Mouse (Mus musculus) adrenal gland, postnatal 4 days (tissue): ENCODE data around the gene Plcb4. TPM values are rescaled to one million over a fixed set of nuclear protein-coding genes. Genes with fewer than 3 reads are reported as not detected.
A peak's percentile ranks its signal among the peaks of the same experiment; 100 is the strongest.
"Not testable (repeated sequence)": the region's sequence is repeated elsewhere in the genome, so short reads cannot be mapped to it uniquely, and the experiment has no call there.

Source experiments
- DNase-seq, 2 experiments: peaks; one replicate each; pipeline ENCODE4 v3.0.0; 2021 to 2022; ENCODE audit warnings: low spot score in 2 of 2, mixed read lengths in 2 of 2
- total RNA-seq, 2 experiments: library from RNA; stranded (reverse); gene quantifications; 2 replicates each; pipeline ENCODE4 v1.2.3; 2021

Plcb4 gene
- total RNA-seq, 2 experiments from 2014 or later: 55.1 to 60.8 TPM

DNA sequence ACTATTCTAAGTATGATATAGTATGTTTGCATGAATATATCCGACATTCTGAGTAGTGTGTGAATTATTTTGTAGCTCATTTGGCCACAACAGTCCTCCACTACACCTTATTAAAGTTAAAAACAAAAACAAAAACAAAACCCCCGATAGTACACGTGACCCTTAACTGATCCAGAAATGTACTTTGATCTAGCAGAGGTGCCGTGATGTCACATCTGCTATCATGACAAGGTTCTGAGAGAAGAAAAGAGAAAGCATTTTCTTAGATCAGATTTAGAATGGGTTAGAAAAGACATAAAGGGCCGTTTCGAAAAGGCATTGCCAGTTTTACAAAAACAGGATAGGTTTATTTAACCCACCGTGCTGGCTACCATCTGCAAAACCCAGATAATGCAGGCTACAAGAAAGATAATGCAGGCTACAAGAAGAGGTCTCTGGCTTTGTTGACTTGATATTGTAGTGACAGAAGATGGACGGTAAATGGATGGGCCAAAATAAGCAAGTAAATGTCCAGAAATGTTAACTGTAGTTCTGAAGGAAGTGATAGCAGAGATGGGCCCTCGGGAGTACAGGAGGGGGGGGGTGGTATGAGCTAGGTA lies 227.4 kb downstream of the Plcb4 start:
- no peak for DNase-seq

DNA sequence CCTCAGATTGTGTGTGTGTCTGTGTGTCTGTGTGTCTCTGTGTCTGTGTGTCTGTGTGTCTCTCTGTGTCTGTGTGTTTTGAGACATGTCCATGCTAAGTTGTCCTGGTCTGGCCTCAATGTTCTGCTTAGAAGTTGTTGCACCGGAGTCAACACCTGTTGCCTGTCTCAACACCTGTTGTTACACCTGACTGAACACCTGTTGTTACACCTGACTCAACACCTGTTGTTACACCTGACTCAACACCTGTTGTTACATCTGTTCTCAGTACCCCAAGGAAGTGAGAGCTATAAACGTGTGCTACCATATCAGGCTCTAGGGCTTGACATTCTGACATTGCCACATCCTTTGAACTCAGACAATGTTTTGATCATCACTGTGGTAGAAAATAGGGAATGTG lies 229.0 kb downstream of the Plcb4 start:
- DNase-seq: no peak

DNA sequence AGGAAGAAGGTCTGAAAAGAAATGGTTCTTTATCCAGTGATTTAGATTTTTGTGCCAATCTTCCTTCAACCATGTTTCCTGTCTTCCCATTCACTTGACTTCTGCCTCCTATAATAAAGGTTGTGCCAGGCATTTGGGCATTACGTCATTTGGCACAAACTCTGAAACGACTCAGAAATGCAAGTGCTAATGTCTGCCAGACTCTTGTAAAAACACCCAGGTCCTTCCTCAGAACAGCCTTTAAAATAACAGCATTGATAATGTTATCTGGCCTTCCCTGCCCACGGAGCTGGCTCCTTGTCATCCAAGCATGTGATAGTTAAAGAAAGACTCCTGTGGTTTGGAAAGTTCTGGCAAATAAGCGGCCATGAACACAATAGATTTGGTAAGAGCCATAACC lies 229.4 kb downstream of the Plcb4 start:
- no peak for DNase-seq

DNA sequence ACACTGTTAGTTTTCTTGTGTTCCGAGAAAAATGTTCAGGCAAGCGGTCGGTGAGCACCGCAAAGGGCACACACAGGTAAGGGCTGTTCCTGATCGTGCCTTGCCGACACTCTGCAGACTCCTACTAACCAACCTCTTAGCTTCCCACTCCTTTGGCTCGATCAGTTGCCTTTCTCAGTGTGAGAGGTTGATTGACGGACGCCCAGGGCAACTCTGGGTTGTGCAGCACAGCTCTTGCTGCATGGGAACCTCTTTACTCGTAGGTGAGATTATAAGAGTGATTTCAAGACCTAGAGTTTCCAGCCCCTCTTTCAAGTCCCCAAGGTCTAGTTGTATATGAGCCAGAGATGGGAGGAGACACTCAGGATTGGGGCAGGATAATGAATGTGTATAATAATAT lies 230.0 kb downstream of the Plcb4 start:
- no peak for DNase-seq

DNA sequence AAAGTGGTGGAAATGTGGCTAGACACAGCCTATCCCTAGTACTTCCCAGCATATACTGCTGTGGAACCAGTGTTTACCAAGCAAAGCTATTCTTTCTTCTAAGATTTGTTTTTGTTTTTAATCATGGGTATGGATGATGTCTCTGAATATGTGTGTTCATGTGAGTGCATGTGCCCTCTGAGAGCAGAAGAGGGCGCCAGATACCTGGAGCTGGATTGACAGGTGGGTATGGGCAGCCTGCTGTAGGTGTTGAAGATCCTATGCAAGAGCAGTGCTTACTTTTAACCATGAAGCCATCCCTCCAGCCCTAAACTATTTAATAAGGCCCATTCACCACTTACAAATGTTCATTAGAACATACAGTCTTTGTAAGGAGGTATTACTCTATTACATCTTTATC lies 231.3 kb downstream of the Plcb4 start:
- DNase-seq: no peak

DNA sequence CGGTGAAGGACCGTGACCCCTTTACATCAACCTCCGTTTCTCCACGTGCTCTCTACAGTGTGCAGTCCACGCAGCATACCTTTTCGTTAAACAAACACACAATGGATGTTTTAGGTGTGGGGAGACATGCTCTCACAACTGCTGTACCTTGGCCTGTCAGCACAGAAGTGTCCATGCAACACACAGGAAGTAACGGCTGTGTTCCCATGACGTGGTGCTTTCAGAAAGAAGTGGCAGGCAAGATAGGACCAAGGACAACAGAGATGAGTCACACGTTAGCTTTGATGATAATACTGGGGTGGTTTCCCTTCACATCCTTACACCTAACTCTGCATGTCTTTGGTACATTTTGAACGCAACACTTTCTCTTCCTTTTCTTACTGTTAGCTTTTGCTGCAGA lies 232.3 kb downstream of the Plcb4 start:
- no peak for DNase-seq

DNA sequence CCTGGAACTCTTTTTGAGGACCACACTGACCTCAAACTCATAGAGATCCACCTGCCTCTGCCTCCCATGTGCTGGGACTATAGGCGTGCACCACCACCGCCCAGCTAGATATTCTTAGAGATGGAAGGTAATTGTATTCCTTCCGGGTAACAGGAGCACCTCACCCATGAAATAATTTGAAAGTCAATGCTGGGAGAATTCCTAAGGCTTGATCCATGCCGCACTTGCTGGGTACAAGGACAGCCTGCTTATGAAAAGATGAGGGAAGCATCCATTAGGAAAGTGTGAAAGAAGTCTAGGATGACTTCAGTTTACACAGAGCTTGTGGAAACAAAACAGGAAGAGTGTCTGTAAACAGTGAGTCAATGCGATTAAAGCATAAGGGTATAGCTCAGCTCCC lies 232.9 kb downstream of the Plcb4 start:
- no peak for DNase-seq

DNA sequence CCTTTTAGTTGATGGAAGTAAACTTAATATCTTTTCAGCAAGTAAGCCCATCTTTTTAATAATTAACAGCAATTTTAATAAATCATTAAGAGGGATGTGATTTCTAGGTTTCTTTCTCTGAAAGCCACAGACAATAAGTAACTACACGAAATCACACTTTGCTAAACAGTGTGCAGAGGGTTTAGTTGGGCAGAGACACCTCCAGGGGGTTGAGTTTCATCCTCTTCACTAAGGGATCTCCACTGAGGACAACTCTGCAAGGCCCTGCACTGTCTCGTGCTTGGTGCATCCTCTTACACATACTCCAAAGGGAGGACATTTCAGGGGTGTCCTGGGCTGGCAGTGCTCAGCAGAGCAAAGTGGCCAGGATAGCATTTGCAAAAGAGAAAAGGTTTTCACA lies 235.8 kb downstream of the Plcb4 start:
- DNase-seq: no peak

DNA sequence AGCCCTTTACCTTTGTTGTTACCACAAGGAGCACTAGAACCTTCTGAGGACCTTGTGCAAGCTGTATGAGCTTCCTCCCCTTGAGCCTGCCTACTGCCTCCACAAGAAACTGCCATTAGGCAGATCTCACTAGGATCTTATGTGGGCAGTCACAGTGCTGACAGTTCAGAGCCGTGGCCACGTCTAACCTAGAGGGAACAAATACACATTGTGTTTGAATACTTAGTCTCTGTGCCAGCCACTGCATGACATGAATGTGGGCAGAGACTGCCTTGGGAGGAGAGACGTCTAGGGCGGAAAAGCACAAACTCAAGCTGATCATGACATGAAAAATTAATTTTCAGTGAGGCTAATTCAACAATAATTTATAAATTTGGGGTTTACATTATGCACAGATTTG lies 239.2 kb downstream of the Plcb4 start:
- no peak for DNase-seq

DNA sequence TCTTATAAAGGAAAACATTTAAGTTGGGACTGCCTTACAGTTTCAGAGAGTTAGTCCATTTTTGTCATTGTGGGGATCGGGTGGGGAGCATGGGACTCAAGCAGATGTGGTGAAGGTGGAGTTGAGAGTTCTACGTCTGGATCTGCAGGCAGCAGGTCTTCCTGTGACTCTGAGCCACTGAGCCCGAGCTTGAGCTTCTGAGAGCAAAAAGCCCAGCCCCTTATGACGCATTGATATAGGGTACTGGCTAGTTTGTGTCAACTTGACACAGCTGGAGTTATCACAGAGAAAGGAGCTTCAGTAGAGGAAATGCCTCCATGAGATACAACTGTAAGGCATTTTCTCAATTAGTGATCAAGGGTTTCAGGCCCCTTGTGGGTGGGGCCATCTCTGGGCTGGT lies 241.1 kb downstream of the Plcb4 start:
- not testable (repeated sequence) for DNase-seq

DNA sequence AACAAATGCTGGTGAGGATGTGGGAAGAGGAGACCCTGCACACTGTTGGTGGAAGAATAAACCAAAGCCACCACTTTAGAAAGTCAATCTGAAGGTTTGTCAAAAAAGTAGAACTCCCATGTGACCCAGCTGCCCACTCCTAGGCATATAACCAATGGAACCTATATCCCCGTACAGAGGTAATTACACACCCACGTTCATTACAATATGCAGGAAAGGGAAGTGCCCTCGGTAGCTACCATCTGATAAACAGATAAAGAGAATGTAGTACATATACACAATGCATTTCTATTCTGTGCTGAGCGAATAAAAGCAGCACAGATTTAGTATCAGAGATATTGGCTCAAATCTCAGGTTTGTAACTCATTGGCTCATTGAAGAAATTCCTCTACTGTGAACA lies 242.2 kb downstream of the Plcb4 start:
- DNase-seq: no peak

DNA sequence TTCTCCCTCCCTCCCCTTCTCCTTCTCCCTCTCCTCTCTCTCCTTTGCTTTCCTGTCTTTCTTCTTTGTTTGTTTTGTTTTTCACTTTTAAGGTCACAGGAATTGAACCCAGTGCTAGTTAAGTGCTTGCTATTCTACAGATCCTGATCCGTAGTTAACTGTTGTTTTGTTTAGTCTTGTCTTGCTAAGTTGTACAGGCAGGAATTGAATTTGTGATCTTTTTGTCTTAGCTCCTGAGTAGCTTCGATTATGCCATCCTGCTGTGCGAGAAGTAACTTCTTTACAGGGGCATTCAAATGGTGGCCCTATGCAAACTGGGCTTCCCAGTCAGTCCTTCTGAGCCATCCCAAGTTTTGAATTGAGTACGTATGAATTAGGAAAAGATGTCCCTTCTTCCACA lies 245.5 kb downstream of the Plcb4 start:
- DNase-seq: no peak

DNA sequence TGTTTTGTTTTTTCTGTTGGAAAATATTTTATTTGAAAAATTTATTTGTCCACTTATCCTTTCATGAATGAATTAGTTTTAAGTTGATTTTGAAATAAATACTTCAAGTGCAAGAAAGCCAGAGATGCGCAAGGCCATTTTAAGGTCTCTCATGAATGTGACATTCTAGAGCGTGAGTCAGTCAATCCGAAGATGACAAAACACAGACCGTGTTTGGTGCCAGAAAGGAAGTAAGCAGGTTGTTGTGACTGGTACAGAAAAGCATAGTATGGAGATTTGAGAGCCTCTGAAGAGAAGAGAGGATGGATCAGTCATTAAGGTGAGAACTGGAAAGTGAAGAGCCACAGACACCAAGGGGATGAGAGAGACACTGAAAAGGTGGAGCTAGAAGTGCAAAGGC lies 246.0 kb downstream of the Plcb4 start:
- no peak for DNase-seq

DNA sequence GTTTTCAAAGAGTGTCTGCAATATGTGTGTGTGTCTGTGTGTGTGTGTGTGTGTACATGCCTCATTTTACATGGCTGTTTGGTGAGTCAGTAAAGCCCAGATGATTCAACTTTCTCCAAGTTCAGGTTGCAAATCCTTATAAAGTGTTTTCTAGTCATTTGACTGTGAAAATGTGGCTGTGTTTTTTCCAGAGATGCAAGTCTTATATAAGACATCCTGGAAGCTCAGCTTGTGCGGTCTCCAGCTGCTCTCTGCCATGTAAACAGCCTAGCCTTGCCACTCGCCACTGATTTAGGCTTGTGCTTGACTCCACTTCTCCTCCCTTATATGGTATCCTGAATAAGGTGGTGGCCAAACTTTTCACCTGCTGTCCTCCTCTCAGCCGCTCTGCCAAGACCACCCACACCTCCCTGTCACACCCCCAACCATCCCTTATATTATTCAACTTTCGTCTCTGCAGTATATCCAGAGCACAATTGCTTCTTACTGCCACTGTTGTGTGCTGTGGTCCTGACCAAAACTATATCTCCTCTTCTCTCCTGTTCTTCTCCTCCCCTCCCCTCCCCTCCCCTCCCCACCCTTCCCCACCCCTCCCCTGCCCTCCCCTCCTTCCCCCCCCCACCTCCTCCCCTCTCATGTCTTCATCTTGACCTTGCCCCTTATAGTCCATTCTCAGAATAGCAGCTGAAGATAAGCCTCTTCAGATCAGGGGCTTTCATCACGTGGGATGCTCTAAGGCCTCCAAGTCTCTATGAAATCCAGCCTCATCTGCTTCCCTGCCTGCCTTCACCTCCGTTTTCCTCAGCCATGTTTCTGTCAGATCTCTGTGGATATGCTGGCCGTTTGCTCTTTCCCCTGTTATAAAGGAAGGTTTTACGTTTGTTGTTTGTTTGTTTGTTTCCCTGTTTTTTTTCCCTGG lies 255.8 kb downstream of the Plcb4 start:
- DNase-seq: no peak

DNA sequence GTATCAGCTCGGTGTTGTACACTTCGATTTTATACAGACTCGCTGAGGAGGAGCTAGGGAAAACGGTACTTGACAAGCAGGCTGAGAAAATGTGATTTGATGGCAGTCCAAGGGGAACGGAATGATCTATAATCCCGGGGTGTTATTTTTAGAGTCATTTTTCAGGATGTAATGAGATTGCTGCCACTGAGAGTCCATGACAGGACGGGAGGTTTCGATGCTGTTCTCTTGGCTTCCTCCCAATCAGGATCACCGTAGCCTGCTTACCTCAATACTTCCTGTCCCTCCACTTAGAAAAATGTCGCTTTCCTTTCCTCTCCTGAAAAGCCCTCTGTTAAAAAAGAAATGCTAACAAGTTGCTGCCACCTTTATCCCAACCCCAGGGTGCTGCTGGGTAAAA lies 257.1 kb downstream of the Plcb4 start:
- DNase-seq: no peak

DNA sequence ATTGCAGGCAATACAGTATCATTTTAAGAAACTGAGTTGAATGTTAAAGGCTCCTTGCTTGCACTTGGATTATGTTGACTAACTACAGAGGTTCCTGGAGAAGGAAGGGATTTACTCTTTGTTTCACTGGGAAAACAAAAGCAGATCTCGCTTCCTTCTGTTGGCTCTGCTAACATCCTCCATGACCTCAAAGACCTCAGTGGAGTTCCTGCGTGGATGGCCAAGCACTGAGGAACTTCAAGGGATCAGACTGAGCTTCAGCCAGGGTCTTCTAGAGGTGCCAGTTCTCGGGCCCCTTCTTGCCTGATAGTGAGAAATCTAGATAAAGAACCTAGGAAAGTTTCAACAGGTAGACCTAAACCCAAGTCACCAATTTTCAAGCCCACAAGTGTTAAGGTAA lies 258.2 kb downstream of the Plcb4 start:
- no peak for DNase-seq

DNA sequence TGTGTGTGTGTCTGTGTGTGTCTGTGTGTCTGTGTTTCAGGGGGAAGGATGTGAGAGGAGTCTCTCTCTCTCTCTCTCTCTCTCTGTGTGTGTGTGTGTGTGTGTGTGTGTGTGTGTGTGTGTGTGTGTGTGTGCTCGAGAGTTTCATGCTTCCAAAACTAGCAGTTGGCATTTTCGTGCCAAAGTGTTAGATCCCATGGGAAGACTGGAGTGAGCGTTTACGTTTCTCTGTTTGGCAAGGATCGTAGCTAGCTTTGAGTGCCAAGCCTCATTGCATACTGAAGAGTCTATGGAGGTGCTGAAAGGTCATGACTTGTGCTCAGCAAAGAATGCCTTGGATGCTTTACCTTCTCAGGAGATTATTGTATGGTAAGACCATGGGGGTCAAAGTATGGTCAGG lies 259.3 kb downstream of the Plcb4 start:
- DNase-seq: no peak

DNA sequence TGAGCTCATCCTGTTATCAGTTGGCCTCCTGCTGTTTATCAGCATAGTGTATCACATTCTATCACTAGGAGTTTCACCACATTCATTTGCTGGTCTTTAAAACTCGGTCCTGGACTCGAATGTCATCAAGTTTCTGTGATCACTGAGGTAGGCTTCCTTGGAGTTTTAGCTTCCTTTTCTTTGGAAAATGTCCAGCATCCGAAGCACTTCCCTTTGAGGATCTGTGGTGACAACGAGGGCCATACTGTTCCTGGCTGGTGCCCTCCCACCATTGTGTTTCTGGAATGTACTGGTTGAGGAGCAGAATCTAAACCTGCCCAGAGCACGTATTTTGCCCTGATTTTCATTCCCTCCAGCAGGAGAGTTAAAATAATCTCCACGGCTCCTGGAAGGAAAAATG lies 260.8 kb downstream of the Plcb4 start:
- no peak for DNase-seq

DNA sequence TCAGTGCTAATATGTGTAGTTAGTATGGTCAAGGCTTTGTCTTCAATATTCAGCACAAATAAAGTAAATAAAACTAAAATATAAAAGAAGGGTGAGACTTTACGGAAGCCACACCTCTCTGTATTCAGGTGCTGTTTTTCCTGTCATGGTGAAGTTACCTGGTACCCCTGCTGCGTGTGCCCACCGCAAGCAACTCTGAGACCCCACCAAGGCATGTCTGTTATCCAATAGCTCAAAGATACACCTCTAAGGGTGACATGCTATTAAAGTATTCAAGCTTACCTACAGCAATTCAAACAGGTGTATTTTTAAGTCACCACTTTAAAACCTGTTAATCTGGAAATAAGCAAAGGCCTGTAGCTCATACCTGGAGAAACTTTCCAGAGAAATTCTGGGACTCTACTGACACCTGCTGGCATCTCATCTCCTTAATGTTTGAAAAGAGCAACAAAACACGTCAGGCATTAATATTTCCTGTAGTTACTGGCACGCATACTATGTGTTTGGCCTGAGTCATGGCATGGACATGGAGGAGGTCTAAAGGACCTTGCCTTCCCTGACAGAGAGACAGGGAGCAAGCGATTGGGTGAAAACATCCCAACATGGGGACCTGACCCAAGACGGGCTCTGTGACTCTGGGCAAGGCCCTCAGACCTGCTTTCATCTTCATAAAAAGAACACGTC lies 268.0 kb downstream of the Plcb4 start:
- DNase-seq: peak in 1 of 2 experiments; percentile 20

DNA sequence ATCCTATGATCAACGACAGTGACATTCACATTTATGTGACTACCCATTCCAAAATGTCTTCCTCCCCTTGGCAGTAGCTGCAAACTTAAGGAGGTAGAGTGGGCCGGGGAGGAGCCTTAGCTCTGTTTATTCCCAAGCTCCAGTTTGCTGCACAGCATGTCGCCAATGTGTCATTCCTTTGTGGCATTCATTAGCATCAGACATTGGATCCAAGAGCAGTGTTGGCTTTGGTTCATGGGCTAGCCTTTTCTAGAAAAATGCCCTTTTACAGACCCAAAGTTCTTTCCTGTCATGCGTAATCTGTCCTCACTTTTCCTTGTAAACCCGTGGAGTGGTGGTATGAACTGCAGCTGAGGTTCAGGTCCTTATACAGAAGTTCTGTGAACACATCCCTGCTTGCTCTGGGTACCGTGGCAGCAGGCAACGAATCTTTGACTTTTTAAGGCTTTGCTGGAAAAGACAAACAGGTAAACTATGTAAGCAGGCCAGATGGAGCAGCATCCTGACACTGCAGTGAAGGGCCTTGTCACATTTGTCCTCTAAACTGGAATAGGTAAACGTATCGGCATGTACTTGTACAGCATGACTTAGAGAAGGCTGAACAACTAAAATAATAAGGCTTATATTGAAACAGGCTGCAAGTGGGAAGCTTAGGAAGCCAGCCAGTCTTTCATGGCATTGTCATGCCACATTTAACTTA lies 270.4 kb downstream of the Plcb4 start:
- DNase-seq: no peak

DNA sequence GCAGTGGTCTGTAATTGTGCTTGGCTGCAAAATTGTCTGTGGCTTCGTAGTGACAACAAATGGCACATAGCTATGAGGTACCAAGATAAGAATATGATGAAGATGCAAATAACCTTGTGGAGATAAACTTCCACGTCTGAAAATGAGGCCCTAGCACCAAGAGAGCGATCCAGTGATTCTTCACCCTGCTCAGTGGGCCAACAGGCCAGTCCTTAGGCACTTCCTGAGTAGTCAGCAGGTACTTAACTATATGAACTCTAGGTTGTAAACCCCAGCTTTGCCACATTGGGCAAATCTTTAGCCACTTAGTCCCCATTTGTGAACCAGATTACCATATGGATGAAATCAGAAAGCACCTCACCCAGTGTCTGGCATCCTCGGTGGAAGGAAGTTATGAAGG lies 271.9 kb downstream of the Plcb4 start:
- no peak for DNase-seq

DNA sequence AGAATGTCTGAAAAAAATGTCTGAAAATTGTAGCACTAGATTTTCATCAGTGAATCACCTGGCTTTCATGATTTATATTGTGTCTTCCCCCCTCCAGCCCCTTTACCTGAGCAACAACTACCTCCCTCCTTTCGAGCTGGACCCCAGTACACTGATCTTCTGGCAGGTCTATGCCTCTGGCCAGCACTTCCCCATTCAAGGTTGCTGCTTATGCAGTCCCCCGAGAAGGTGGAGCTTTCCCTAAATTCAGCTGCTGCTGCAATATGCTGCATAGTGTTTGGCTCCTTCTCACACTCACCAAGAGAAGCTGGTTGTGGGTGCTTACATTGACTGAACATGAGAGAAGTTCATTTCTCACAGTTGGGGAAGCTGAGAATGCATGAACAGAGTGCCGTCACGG lies 273.8 kb downstream of the Plcb4 start:
- no peak for DNase-seq
